Mouse (Mus musculus) G1E-ER4 (cell line): ENCODE data around the gene Spns1. TPM values are rescaled to one million over a fixed set of nuclear protein-coding genes. Genes with fewer than 3 reads are reported as not detected.

Source experiments
- GATA1 ChIP-seq: IDR thresholded peaks from one replicate; pipeline ENCODE4 v1.8.0; 2012; ENCODE audit warnings: low read length, inconsistent platforms
- polyA plus RNA-seq: library from polyadenylated mRNA; stranded (reverse); fragments of >175 nt; gene quantifications from 2 replicates; pipeline ENCODE4 v1.2.3, GENCODE M21; 2012

The Spns1 gene
- polyA plus RNA-seq, 1 experiment: 89.7 TPM

- no peak for TF ChIP-seq GATA1
Observed at GRCm38 (mm10) chr7:126350748-126351418, 26.4 kb downstream of the Spns1 start.

GRCm38 (mm10) chr7:126348293-126348692, 29.0 kb downstream of the Spns1 start:
- TF ChIP-seq GATA1: peak; percentile 27

GRCm38 (mm10) chr7:126347098-126347497, 30.2 kb downstream of the Spns1 start:
- TF ChIP-seq GATA1: no peak

- TF ChIP-seq GATA1: no peak
Observed at GRCm38 (mm10) chr7:126345969-126346368, 31.3 kb downstream of the Spns1 start.

GRCm38 (mm10) chr7:126345557-126345956, 31.7 kb downstream of the Spns1 start:
- no peak for TF ChIP-seq GATA1

- TF ChIP-seq GATA1: no peak
Observed at GRCm38 (mm10) chr7:126340896-126341295, 36.4 kb downstream of the Spns1 start.

GRCm38 (mm10) chr7:126340206-126340618, 37.0 kb downstream of the Spns1 start:
- no peak for TF ChIP-seq GATA1

GRCm38 (mm10) chr7:126339521-126339971, 37.7 kb downstream of the Spns1 start:
- TF ChIP-seq GATA1: no peak

GRCm38 (mm10) chr7:126338906-126339305, 38.3 kb downstream of the Spns1 start:
- TF ChIP-seq GATA1: no peak

GRCm38 (mm10) chr7:126335556-126335955, 41.7 kb downstream of the Spns1 start:
- no peak for TF ChIP-seq GATA1

- TF ChIP-seq GATA1: no peak
Observed at GRCm38 (mm10) chr7:126332691-126333090, 44.6 kb downstream of the Spns1 start.

- no peak for TF ChIP-seq GATA1
Observed at GRCm38 (mm10) chr7:126330693-126331092, 46.6 kb downstream of the Spns1 start.

- TF ChIP-seq GATA1: no peak
Observed at GRCm38 (mm10) chr7:126329907-126330645, 47.2 kb downstream of the Spns1 start.

- TF ChIP-seq GATA1: no peak
Observed at GRCm38 (mm10) chr7:126324791-126325190, 52.5 kb downstream of the Spns1 start.

GRCm38 (mm10) chr7:126323729-126324128, 53.5 kb downstream of the Spns1 start:
- no peak for TF ChIP-seq GATA1

Other genes with a start within 250 kb of the Spns1 start
- 109 and 197 TPM in 2 replicates for gene Xpo6, start 176.9 kb downstream of the Spns1 start, polyA plus RNA-seq
- 0.49 and 0.53 TPM in 2 replicates for gene Sbk1, start 104.8 kb downstream of the Spns1 start, polyA plus RNA-seq
- gene Lat, start 7.9 kb downstream of the Spns1 start, polyA plus RNA-seq: 39.8 and 40.7 TPM in 2 replicates
- gene Nfatc2ip, start 19.3 kb upstream of the Spns1 start, polyA plus RNA-seq: 5.3 and 5.9 TPM in 2 replicates
- gene Cd19, start 37.4 kb upstream of the Spns1 start, polyA plus RNA-seq: not detected in 2 replicates
- gene Rabep2, start 51.3 kb upstream of the Spns1 start, polyA plus RNA-seq: 30.3 and 38.5 TPM in 2 replicates
- gene Atp2a1, start 85.7 kb upstream of the Spns1 start, polyA plus RNA-seq: not detected in 2 replicates
- 76.8 and 80.0 TPM in 2 replicates for gene Sh2b1, start 98.0 kb upstream of the Spns1 start, polyA plus RNA-seq
- 56.0 and 136 TPM in 2 replicates for gene Tufm, start 109.9 kb upstream of the Spns1 start, polyA plus RNA-seq
- 756 and 802 TPM in 2 replicates for gene Atxn2l, start 126.0 kb upstream of the Spns1 start, polyA plus RNA-seq
- gene Eif3c, start 189.0 kb upstream of the Spns1 start, polyA plus RNA-seq: 110 and 118 TPM in 2 replicates
- 0.21 and 0.26 TPM in 2 replicates for gene Apobr, start 207.5 kb upstream of the Spns1 start, polyA plus RNA-seq
- 5.7 and 6.6 TPM in 2 replicates for gene Cln3, start 208.4 kb upstream of the Spns1 start, polyA plus RNA-seq
- not detected in 2 replicates for gene Il27, start 217.5 kb upstream of the Spns1 start, polyA plus RNA-seq